Mouse (Mus musculus) midbrain, embryonic 10.5 days (tissue): ENCODE measurements around the gene Ank. TPM values are rescaled to one million over a fixed set of nuclear protein-coding genes. Genes with fewer than 3 reads are reported as not detected.

Experiments used
- DNase-seq: peaks from one replicate; pipeline ENCODE4 v3.0.0-alpha.2; 2017; ENCODE audit warnings: low spot score
- H3K27ac ChIP-seq: fragments of 300-500 bp; sonication (generic); replicated peaks from 2 replicates; pipeline ENCODE4 v1.5.1; 2016; ENCODE audit warnings: mild to moderate bottlenecking
- H3K27me3 ChIP-seq: fragments of 300-500 bp; sonication (generic); 2 replicates; pipeline ENCODE4 v1.6.1; 2016; ENCODE audit warnings: low read depth, mild to moderate bottlenecking; ENCODE audit not compliant: poor library complexity, severe bottlenecking
- H3K36me3 ChIP-seq: fragments of 300-500 bp; sonication (generic); 2 replicates; pipeline ENCODE4 v1.6.1; 2016; ENCODE audit warnings: mild to moderate bottlenecking, moderate library complexity
- H3K4me1 ChIP-seq: fragments of 300-500 bp; sonication (generic); 2 replicates; pipeline ENCODE4 v1.6.1; 2016
- H3K4me3 ChIP-seq: fragments of 300-500 bp; sonication (generic); 2 replicates; pipeline ENCODE4 v1.5.1; 2016; ENCODE audit warnings: mild to moderate bottlenecking, moderate library complexity
- H3K9me3 ChIP-seq: fragments of 300-500 bp; sonication (generic); replicated peaks from 2 replicates; pipeline ENCODE4 v1.6.1; 2016; ENCODE audit warnings: mild to moderate bottlenecking
- WGBS: fragments of 180-500 bp; shearing (Covaris S2); methylation state at CpG from one replicate; pipeline ENCODE4 v1.1.7; 2016; 5-methylcytosine and 5-hydroxymethylcytosine counted together
- polyA plus RNA-seq: library from polyadenylated mRNA; unstranded; fragments of >200 nt; fragmentation: Nextera tagmentation; extraction: Ambion mirVana; gene quantifications from 2 replicates; pipeline ENCODE4 v1.2.1, GENCODE M21; 2016

The Ank gene
- polyA plus RNA-seq, 1 experiment from 2014 or later = 6.3 TPM

GRCm38 (mm10) chr15:27475988-27476387 is 9.5 kb downstream of the Ank start:
- no peaks in the 10 kb centered on the region for H3K27me3 ChIP-seq
- DNase-seq = no peak
- no peak overlapping the region for H3K4me3 ChIP-seq
- H3K27ac ChIP-seq = no peak overlapping the region
- peaks cover 3% of the 10 kb centered on the region; the same call in 1 of the 2 replicates for H3K4me1 ChIP-seq
- H3K9me3 ChIP-seq = no peaks in the 10 kb centered on the region
- WGBS = 77% methylated on average over 15 of the region's 15 CpGs
- no peaks in the 10 kb centered on the region for H3K36me3 ChIP-seq

GRCm38 (mm10) chr15:27476671-27477070 is 10.2 kb downstream of the Ank start:
- Histone ChIP-seq H3K9me3 (no peaks in the 10 kb centered on the region), H3K4me3 (no peak overlapping the region), H3K4me1 (peaks cover 3% of the 10 kb centered on the region; the same call in 1 of the 2 replicates), H3K36me3 (no peaks in the 10 kb centered on the region), H3K27me3 (no peaks in the 10 kb centered on the region; the same call in 1 of the 2 replicates), H3K27ac (no peak overlapping the region)
- no peak for DNase-seq
- 84% methylated on average over 12 of the region's 12 CpGs for WGBS

GRCm38 (mm10) chr15:27477159-27477558 is 10.7 kb downstream of the Ank start:
- Histone ChIP-seq H3K9me3 (no peaks in the 10 kb centered on the region), H3K4me3 (no peak overlapping the region), H3K4me1 (peaks cover 3% of the 10 kb centered on the region; the same call in 1 of the 2 replicates), H3K36me3 (no peaks in the 10 kb centered on the region), H3K27ac (no peak overlapping the region), H3K27me3 (no peaks in the 10 kb centered on the region; the same call in 1 of the 2 replicates)
- WGBS = 93% methylated on average over 9 of the region's 9 CpGs
- DNase-seq = no peak

GRCm38 (mm10) chr15:27477630-27478029 is 11.2 kb downstream of the Ank start:
- Histone ChIP-seq H3K36me3 (no peaks in the 10 kb centered on the region), H3K9me3 (no peaks in the 10 kb centered on the region), H3K4me3 (no peak overlapping the region), H3K4me1 (peaks cover 3% of the 10 kb centered on the region; the same call in 1 of the 2 replicates), H3K27me3 (no peaks in the 10 kb centered on the region; the same call in 1 of the 2 replicates), H3K27ac (no peak overlapping the region)
- DNase-seq = no peak
- WGBS = 85% methylated on average over 7 of the region's 7 CpGs

GRCm38 (mm10) chr15:27480333-27481015 is 14.0 kb downstream of the Ank start:
- Histone ChIP-seq H3K27me3 (no peaks in the 10 kb centered on the region; the same call in 1 of the 2 replicates), H3K4me3 (no peak overlapping the region), H3K36me3 (no peaks in the 10 kb centered on the region), H3K4me1 (peaks cover 12% of the 10 kb centered on the region), H3K27ac (no peak overlapping the region), H3K9me3 (no peaks in the 10 kb centered on the region)
- 90% methylated on average over 4 of the region's 4 CpGs for WGBS
- DNase-seq = no peak

GRCm38 (mm10) chr15:27481956-27482355 is 15.5 kb downstream of the Ank start:
- H3K9me3 ChIP-seq = no peaks in the 10 kb centered on the region
- WGBS = 90% methylated on average over 4 of the region's 4 CpGs
- DNase-seq = no peak

GRCm38 (mm10) chr15:27483183-27483582 is 16.7 kb downstream of the Ank start:
- WGBS = 73% methylated on average over 3 of the region's 3 CpGs
- DNase-seq = no peak
- no peak overlapping the region for H3K27ac ChIP-seq
- no peaks in the 10 kb centered on the region for H3K36me3 ChIP-seq
- no peaks in the 10 kb centered on the region for H3K9me3 ChIP-seq
- no peaks in the 10 kb centered on the region; the same call in 1 of the 2 replicates for H3K27me3 ChIP-seq
- H3K4me3 ChIP-seq = no peak overlapping the region
- H3K4me1 ChIP-seq = peaks cover 39% of the 10 kb centered on the region

More at GRCm38 (mm10) chr15:27481956-27482355, 15.5 kb downstream of the Ank start:
- H3K27ac ChIP-seq = no peak overlapping the region
- no peaks in the 10 kb centered on the region for H3K36me3 ChIP-seq
- no peak overlapping the region for H3K4me3 ChIP-seq
- no peaks in the 10 kb centered on the region; the same call in 1 of the 2 replicates for H3K27me3 ChIP-seq
- H3K4me1 ChIP-seq = peaks cover 27% of the 10 kb centered on the region

GRCm38 (mm10) chr15:27485567-27486278 is 19.2 kb downstream of the Ank start:
- H3K4me1 ChIP-seq = peaks cover 55% of the 10 kb centered on the region
- no peak overlapping the region for H3K27ac ChIP-seq

GRCm38 (mm10) chr15:27486279-27486618 is 19.8 kb downstream of the Ank start:
- Histone ChIP-seq H3K36me3 (no peaks in the 10 kb centered on the region), H3K4me3 (no peak overlapping the region), H3K9me3 (no peaks in the 10 kb centered on the region), H3K4me1 (peaks cover 59% of the 10 kb centered on the region), H3K27ac (no peak overlapping the region), H3K27me3 (peaks cover 28% of the 10 kb centered on the region)
- DNase-seq = no peak
- 75% methylated on average over 5 of the region's 5 CpGs for WGBS

More at GRCm38 (mm10) chr15:27485567-27486278, 19.2 kb downstream of the Ank start:
- WGBS = 38% methylated on average over 12 of the region's 12 CpGs
- H3K9me3 ChIP-seq = no peaks in the 10 kb centered on the region
- H3K4me3 ChIP-seq = no peak overlapping the region
- no peaks in the 10 kb centered on the region for H3K36me3 ChIP-seq
- no peak for DNase-seq
- H3K27me3 ChIP-seq = peaks cover 23% of the 10 kb centered on the region

GRCm38 (mm10) chr15:27487059-27487458 is 20.6 kb downstream of the Ank start:
- 67% methylated on average over 8 of the region's 8 CpGs for WGBS
- peaks cover 59% of the 10 kb centered on the region for H3K4me1 ChIP-seq

GRCm38 (mm10) chr15:27488042-27488441 is 21.6 kb downstream of the Ank start:
- Histone ChIP-seq H3K36me3 (no peaks in the 10 kb centered on the region), H3K27ac (peak overlapping the region; percentile 49), H3K9me3 (no peaks in the 10 kb centered on the region), H3K4me3 (no peak overlapping the region), H3K27me3 (peaks cover 31% of the 10 kb centered on the region), H3K4me1 (peaks cover 69% of the 10 kb centered on the region)
- DNase-seq = no peak
- 49% methylated on average over 10 of the region's 10 CpGs for WGBS

More at GRCm38 (mm10) chr15:27487059-27487458, 20.6 kb downstream of the Ank start:
- Histone ChIP-seq H3K9me3 (no peaks in the 10 kb centered on the region), H3K27me3 (peaks cover 31% of the 10 kb centered on the region), H3K27ac (no peak overlapping the region), H3K4me3 (no peak overlapping the region), H3K36me3 (no peaks in the 10 kb centered on the region)
- no peak for DNase-seq

- Histone ChIP-seq H3K4me3 (no peak overlapping the region), H3K27ac (no peak overlapping the region; the same call in 1 of the 2 replicates), H3K27me3 (peaks cover 40% of the 10 kb centered on the region), H3K4me1 (peaks cover 85% of the 10 kb centered on the region), H3K9me3 (no peaks in the 10 kb centered on the region), H3K36me3 (no peaks in the 10 kb centered on the region)
- 69% methylated on average over 9 of the region's 9 CpGs for WGBS
- no peak for DNase-seq
These were observed 24.2 kb downstream of the Ank start for GRCm38 (mm10) chr15:27490676-27491075.
